Mouse (Mus musculus): ENCODE data around the gene Vwa2.

DNA sequence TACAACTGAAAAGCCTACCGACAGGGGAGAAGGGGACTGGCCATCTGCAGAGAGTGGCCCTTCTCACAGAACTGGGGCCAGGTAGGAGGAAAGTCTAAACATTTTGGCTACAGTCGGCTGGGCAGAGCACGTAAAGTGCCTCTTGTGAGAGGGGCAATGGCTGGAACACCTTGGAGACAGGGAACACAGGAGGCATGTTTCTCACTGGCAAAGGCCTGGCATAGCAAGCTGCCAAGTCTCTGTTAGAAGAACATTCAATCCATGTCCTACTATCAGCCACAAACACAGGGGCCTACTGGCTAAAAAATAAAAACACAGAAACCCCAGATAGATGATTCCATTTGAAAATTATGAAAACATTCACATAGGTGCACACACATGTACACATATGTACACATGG lies 72.7 kb downstream of the Vwa2 start:
- TF ChIP-seq USF1 (IDR thresholded peaks at IDR 0.05; ENCODE audit: low read depth) (no peak), POLR2AphosphoS2 (IDR thresholded peaks at IDR 0.05; ENCODE audit: insufficient read length, low read depth) (no peak), E2F4 (IDR thresholded peaks at IDR 0.05; ENCODE audit: insufficient read depth) (no peak), MAX (IDR thresholded peaks at IDR 0.05; ENCODE audit: low read depth) (no peak)

Data from myocyte (in vitro differentiated cells).